Mouse (Mus musculus) cerebellum, postnatal 25 days (tissue): ENCODE results near the gene Bcat2.

ENCODE experiments used
- DNase-seq, 2 experiments: peaks; one replicate each; pipeline ENCODE4 v3.0.0; 2021; ENCODE audit warnings: mixed read lengths in 2 of 2

Bcat2 gene

DNA sequence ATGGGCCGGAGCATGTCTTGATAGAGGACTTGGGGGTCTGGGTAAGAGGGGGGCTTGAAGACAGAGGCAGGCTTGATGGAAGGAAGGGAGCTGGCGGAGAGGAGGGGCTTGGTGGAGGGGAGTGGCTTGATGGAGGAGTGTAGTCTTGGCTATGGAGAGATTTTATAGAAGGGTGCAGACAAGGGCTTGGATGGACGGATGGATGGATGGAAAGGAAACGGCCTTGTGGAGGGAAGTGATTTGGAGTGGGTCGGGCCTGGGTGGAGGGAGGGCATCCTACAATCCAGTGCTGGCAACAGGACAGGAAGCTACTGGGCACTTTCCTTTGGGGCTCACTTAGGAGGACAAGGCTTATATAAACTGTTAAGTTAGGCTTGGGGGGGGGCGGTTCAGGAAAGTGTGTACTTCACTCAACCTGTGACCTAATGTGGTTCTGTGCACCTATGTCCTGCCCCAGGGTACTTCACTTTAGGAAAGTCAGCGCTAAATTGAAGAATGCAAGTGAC is 56.7 kb downstream of the Bcat2 start:
- no peak for DNase-seq

GRCm38 (mm10) chr7:45627261-45627660 is 57.3 kb downstream of the Bcat2 start, which contains the start of gene Rasip1:
Rasip1 (plus strand) TSS chr7:45627488.
- no peak for DNase-seq

DNA sequence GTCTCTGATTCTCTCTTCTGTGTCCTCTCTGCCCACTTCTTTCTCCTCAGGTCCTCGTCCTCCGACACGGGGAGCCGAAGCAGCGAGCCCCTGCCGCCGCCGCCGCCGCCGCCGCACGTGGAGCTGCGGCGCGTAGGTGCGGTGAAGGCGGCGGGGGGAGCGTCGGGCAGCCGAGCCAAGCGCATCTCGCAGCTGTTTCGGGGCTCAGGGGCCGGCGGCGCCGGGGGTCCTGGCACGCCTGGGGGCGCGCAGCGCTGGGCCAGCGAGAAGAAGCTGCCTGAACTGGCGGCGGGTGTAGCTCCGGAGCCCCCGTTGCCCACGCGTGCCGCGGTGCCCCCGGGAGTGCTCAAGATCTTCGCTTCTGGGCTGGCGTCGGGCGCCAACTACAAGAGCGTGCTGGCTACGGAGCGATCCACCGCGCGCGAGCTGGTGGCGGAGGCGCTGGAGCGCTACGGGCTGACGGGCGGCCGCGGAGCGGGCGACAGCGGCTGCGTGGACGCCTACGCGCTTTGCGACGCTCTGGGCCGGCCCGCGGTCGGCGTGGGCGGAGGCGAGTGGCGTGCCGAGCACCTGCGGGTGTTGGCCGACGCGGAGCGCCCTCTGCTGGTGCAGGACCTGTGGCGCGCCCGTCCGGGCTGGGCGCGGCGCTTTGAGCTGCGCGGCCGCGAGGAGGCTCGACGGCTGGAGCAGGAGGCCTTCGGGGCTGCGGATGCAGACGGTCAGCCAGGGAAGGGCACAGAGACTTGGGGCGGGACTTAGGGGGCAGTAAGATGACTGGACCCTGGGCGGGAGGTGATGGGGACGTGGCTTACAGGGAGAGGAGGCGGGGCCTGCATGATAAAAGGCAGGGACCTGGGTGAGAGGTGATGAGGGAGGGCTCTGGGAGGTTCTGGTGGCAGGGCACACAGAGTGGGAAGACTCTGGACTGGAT is 58.7 kb downstream of the Bcat2 start:
- peak; percentile 96 to 99 for DNase-seq

DNA sequence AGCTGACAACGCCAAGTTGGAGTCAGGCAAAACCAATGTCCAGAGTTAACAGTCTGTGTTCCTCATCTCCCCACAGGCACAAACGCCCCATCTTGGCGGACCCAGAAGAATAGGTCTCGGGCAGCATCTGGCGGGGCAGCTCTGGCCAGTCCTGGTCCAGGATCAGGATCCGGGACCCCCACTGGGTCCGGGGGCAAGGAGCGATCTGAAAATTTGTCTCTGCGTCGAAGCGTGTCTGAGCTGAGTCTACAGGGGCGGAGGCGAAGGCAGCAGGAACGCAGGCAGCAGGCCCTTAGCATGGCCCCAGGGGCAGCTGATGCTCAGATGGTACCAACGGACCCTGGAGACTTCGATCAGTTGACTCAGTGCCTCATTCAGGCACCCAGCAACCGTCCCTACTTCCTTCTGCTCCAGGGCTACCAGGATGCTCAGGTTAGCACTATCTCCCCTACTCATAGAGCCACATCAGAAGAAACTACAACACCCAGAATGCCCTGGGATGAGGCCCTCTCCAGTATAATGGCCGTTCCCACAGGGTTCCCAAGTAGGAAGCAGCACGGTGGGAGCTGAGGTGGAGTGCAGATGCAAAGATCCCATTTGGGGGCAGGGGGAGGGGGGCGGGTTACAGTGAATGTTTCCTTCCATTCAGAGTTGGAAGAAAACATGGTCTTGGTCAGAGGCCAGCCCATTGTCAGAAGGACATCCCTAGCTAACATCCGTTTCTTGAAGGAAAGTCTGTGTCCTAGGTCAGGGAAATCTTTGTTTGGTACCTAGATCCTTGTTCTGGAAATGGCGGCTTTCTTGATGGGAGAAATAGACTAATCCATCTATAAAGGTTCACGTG is 60.3 kb downstream of the Bcat2 start:
- peak in 1 of 2 experiments; percentile 47 for DNase-seq

DNA sequence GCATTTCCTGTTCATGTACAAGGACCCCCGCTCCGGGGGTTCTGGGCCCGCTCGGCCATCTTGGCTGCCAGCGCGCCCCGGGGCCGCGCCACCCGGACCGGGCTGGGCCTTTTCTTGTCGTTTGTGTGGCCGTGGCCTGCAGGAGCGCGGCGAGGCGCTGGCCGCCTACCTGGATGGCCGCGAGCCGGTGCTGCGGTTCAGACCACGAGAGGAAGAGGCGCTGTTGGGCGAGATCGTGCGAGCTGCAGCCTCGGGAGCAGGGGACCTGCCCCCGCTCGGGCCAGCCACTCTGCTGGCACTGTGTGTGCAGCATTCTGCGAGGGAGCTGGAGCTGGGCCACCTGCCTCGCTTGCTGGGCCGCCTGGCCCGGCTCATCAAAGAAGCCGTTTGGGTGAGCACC is 62.5 kb downstream of the Bcat2 start:
- DNase-seq: peak; percentile 76 to 84

GRCm38 (mm10) chr7:45634946-45635681 is 65.2 kb downstream of the Bcat2 start:
- DNase-seq: no peak

GRCm38 (mm10) chr7:45635711-45636688 is 66.0 kb downstream of the Bcat2 start:
- DNase-seq: peak in 1 of 2 experiments; percentile 33

- DNase-seq: peak in 1 of 2 experiments; percentile 43
These were observed 67.8 kb downstream of the Bcat2 start for GRCm38 (mm10) chr7:45637710-45638109.

GRCm38 (mm10) chr7:45638623-45639401 is 68.9 kb downstream of the Bcat2 start:
- peak; percentile 98 to 99 for DNase-seq
